Mouse (Mus musculus) cortical plate, adult 2 months (tissue): ENCODE data around the gene Gm11034.

ENCODE experiments used
- CTCF ChIP-seq: fragments of 200-500 bp; IDR thresholded peaks from 2 replicates; pipeline ENCODE4 v1.5.1; 2011; ENCODE audit warnings: mild to moderate bottlenecking, control low read depth, low read length; ENCODE audit not compliant: insufficient read depth; ENCODE audit errors: extremely low read depth
- POLR2A ChIP-seq: fragments of 200-500 bp; IDR thresholded peaks from 2 replicates; pipeline ENCODE4 v1.6.1; 2011; ENCODE audit warnings: mild to moderate bottlenecking, low read length, control low read depth; ENCODE audit not compliant: insufficient read depth; ENCODE audit errors: extremely low read depth

DNA sequence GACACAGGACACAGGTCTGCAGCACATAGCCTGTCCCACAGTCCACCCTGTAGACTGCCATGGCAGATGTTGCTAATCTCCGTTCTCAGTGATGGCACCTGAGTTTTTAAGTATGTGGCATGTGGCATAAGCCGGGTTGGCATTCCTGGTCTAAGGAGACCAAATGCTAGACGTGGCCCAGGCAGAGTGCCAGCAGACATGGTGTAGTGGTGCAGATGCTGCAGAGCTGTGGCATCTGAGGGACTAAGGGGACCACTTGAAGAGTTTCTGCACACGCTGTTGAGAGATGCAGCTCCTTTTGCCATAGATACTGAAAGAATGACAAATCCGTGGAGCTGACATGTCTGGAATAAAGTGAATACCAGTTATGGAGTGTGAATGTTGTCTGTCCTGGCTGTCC lies 9.2 kb upstream of the Gm11034 start:
- TF ChIP-seq CTCF (no peak), POLR2A (no peak)
